Mouse (Mus musculus): Measurements from ENCODE around the gene Fbxl15.

DNA sequence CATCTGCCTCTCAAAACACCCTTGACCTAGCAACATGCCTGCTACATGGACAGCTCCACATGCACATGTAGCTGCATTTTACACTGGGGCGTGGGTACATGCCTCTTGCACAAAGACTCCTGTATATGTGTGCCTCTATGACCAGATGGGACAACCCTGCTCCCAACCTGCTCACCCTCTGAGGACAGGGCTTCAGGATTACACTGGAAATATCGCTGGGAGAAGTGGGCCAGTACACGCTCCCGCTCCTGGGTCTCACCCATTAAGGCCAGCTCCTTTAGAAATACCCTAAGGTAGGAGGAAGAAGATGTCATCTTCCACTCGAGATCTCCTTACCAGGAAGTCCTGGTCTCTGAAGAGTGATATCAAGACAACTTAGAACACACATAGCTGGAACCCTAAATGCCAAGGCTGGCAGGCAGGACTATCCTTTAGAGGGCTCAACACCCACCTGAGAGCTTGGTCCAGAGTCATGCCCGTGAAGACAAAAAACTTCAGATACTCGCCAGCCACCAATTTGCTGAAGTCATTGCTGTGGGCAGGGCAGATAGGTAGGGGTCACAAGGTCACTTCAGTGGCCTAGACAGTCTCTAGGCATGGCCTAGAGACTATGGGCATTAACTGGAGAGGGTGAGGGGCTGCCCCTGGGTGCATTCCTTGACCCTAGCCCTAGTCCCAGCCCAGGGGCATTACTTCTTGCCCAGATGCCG, 7.8 kb upstream of the Fbxl15 start:
- no peak for TF ChIP-seq POLR2A (IDR thresholded peaks at IDR 0.05; ENCODE audit: insufficient read depth, low read depth, low read length)
- TF ChIP-seq CTCF (IDR thresholded peaks at IDR 0.05) = no peak
- no peak for TF ChIP-seq EP300 (IDR thresholded peaks at IDR 0.05; ENCODE audit: insufficient read depth, low read depth, low read length)
